Mouse (Mus musculus) stomach, embryonic 15.5 days (tissue): Measurements from ENCODE around the gene Vps50. TPM values are rescaled to one million over a fixed set of nuclear protein-coding genes. Genes with fewer than 3 reads are reported as not detected.
"Not testable (repeated sequence)": the region's sequence is repeated elsewhere in the genome, so short reads cannot be mapped to it uniquely, and the experiment has no call there.

Source experiments
- ATAC-seq: fragments of 200-750 bp; cut with Nextera tagmentation; 2 replicates; pipeline ENCODE4 v1.8.0; 2017; ENCODE audit warnings: low read depth, moderate number of reproducible peaks, moderate TSS enrichment; ENCODE audit not compliant: insufficient read depth, low FRiP score
- H3K27ac ChIP-seq: fragments of 300-500 bp; sonication (generic); 2 replicates; pipeline ENCODE4 v1.5.1; 2015; ENCODE audit warnings: mild to moderate bottlenecking, inconsistent platforms
- H3K27me3 ChIP-seq: fragments of 300-500 bp; sonication (generic); replicated peaks from 2 replicates; pipeline ENCODE4 v1.6.1; 2015; ENCODE audit warnings: inconsistent platforms
- H3K36me3 ChIP-seq: fragments of 300-500 bp; sonication (generic); 2 replicates; pipeline ENCODE4 v1.6.1; 2015; ENCODE audit warnings: inconsistent platforms
- H3K4me1 ChIP-seq: fragments of 300-500 bp; sonication (generic); 2 replicates; pipeline ENCODE4 v1.6.1; 2015; ENCODE audit warnings: inconsistent platforms
- H3K4me2 ChIP-seq: fragments of 300-500 bp; sonication (generic); 2 replicates; pipeline ENCODE4 v1.6.1; 2015; ENCODE audit warnings: mild to moderate bottlenecking, inconsistent platforms
- H3K4me3 ChIP-seq: fragments of 300-500 bp; sonication (generic); replicated peaks from 2 replicates; pipeline ENCODE4 v1.5.1; 2015; ENCODE audit warnings: inconsistent platforms
- H3K9ac ChIP-seq: fragments of 300-500 bp; sonication (generic); 2 replicates; pipeline ENCODE4 v1.6.1; 2015; ENCODE audit warnings: inconsistent platforms
- H3K9me3 ChIP-seq: fragments of 300-500 bp; sonication (generic); 2 replicates; pipeline ENCODE4 v1.6.1; 2016; ENCODE audit warnings: inconsistent platforms
- WGBS: fragments of 180-500 bp; shearing (Covaris S2); methylation state at CpG from one replicate; pipeline ENCODE4 v1.1.7; 2015; 5-methylcytosine and 5-hydroxymethylcytosine counted together
- polyA plus RNA-seq: library from polyadenylated mRNA; unstranded; fragments of >200 nt; fragmentation: Nextera tagmentation; extraction: Ambion mirVana; gene quantifications from 2 replicates; pipeline ENCODE4 v1.2.1, GENCODE M21; 2015

Gene Vps50
- polyA plus RNA-seq, 1 experiment from 2014 or later: 26.7 TPM

GRCm38 (mm10) chr6:3572221-3572815 is 74.1 kb downstream of the Vps50 start:
- Histone ChIP-seq H3K27ac (no peak overlapping the region), H3K9me3 (no peaks in the 10 kb centered on the region), H3K4me3 (no peak overlapping the region), H3K4me2 (no peak overlapping the region), H3K27me3 (no peaks in the 10 kb centered on the region), H3K9ac (no peak overlapping the region), H3K36me3 (no peaks in the 10 kb centered on the region), H3K4me1 (no peaks in the 10 kb centered on the region)
- 87% methylated on average over 2 of the region's 2 CpGs for WGBS
- ATAC-seq: no peak

GRCm38 (mm10) chr6:3573787-3574186 is 75.6 kb downstream of the Vps50 start:
- Histone ChIP-seq H3K9me3 (no peaks in the 10 kb centered on the region), H3K36me3 (no peaks in the 10 kb centered on the region), H3K9ac (no peak overlapping the region), H3K4me3 (no peak overlapping the region), H3K27ac (no peak overlapping the region), H3K4me1 (no peaks in the 10 kb centered on the region), H3K27me3 (no peaks in the 10 kb centered on the region), H3K4me2 (no peak overlapping the region)
- WGBS: 94% methylated on average over 8 of the region's 8 CpGs
- ATAC-seq: no peak

GRCm38 (mm10) chr6:3585402-3585801 is 87.2 kb downstream of the Vps50 start:
- Histone ChIP-seq H3K4me2 (no peak overlapping the region), H3K27ac (no peak overlapping the region), H3K4me1 (no peaks in the 10 kb centered on the region), H3K27me3 (no peaks in the 10 kb centered on the region), H3K9ac (no peak overlapping the region), H3K36me3 (0 out of 2 replicates have a peak, but pooled peaks cover 4% of the 10 kb centered on the region), H3K9me3 (no peaks in the 10 kb centered on the region), H3K4me3 (no peak overlapping the region)
- ATAC-seq: no peak
- 59% methylated on average over 1 of the region's 1 CpGs for WGBS

GRCm38 (mm10) chr6:3590289-3590904 is 92.2 kb downstream of the Vps50 start:
- Histone ChIP-seq H3K9ac (no peak overlapping the region), H3K4me3 (no peak overlapping the region), H3K4me1 (no peaks in the 10 kb centered on the region), H3K27me3 (no peaks in the 10 kb centered on the region), H3K27ac (no peak overlapping the region), H3K36me3 (0 out of 2 replicates have a peak, but pooled peaks cover 4% of the 10 kb centered on the region), H3K9me3 (no peaks in the 10 kb centered on the region), H3K4me2 (no peak overlapping the region)
- no peak for ATAC-seq
- 69% methylated on average over 3 of the region's 3 CpGs for whole genome bisulfite sequencing

GRCm38 (mm10) chr6:3594246-3594645 is 96.1 kb downstream of the Vps50 start:
- Histone ChIP-seq H3K27me3 (no peaks in the 10 kb centered on the region), H3K36me3 (no peaks in the 10 kb centered on the region), H3K4me2 (no peak overlapping the region), H3K9ac (no peak overlapping the region), H3K4me1 (no peaks in the 10 kb centered on the region), H3K9me3 (no peaks in the 10 kb centered on the region), H3K4me3 (no peak overlapping the region), H3K27ac (no peak overlapping the region)
- ATAC-seq: no peak
- whole genome bisulfite sequencing: 81% methylated on average over 1 of the region's 1 CpGs

GRCm38 (mm10) chr6:3612827-3613226 is 114.6 kb downstream of the Vps50 start:
- H3K9me3 ChIP-seq: no peaks in the 10 kb centered on the region
- no peaks in the 10 kb centered on the region for H3K27me3 ChIP-seq
- H3K27ac ChIP-seq: no peak overlapping the region
- no peak for ATAC-seq
- 82% methylated on average over 2 of the region's 2 CpGs for WGBS
- H3K4me1 ChIP-seq: no peaks in the 10 kb centered on the region
- no peak overlapping the region for H3K4me2 ChIP-seq
- no peak overlapping the region for H3K9ac ChIP-seq
- H3K36me3 ChIP-seq: no peaks in the 10 kb centered on the region
- no peak overlapping the region for H3K4me3 ChIP-seq

- peak; percentile 47 for ATAC-seq
These were observed 122.5 kb downstream of the Vps50 start for GRCm38 (mm10) chr6:3620428-3621387.

More at GRCm38 (mm10) chr6:3620428-3621387, 122.5 kb downstream of the Vps50 start:
- H3K4me1 ChIP-seq, H3K4me2 ChIP-seq, H3K27me3 ChIP-seq, H3K9ac ChIP-seq, H3K4me3 ChIP-seq, H3K36me3 ChIP-seq, H3K27ac ChIP-seq, H3K9me3 ChIP-seq: not testable (repeated sequence)
- 58% methylated on average over 11 of the region's 13 CpGs for WGBS

Other genes starting within 250 kb of the Vps50 start
- 10.2 and 11.5 TPM in 2 replicates for gene Samd9l, start 98.8 kb upstream of the Vps50 start, polyA plus RNA-seq
- gene Hepacam2, start 84 bp upstream of the Vps50 start, polyA plus RNA-seq: 4.5 and 5.9 TPM in 2 replicates